Mouse (Mus musculus): ENCODE results near the gene Gm20388. TPM values are rescaled to one million over a fixed set of nuclear protein-coding genes. Genes with fewer than 3 reads are reported as not detected.

Gm20388 gene
- total RNA-seq, 1 experiment from 2014 or later = 10.0 TPM

- peak; percentile 36 for ATAC-seq (replicated peaks; ENCODE audit: insufficient number of reproducible peaks, low FRiP score, low TSS enrichment, poor library complexity, severe bottlenecking)
Measured at GRCm38 (mm10) chr8:121906542-121907512, 1996.2 kb downstream of the Gm20388 start.

DNA sequence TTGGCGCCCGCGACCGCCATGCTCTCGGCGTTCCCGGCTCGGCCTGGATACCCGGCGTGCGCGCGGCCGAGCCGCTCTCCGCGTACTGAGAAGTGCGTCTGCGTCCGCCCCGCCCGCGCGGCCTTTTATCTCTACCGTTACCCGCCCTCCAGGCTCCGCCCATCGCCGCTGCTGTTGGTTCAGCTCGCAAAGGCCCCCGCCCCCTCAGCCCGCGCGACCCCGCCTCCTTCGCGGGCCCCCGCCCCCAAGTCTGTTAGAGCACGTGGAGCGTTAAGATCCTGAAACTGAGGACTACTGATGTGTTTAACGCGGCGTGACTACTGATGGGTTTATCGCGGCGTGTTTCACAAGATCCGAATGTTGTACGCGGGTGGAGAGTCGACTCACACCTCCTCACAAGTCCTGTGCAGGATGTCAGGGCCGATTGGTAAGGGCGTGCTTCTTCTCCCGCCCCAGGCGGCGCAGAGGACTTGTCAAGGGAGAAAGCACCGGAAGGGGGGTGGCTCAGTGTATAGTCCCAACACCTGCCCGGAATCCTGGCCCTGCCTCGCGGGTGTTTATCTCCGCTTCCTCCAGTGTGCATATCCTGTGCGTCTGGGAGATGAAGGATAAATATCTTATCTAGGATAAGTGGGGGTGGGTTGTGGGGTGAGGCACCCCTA lies 1997.1 kb downstream of the Gm20388 start, which contains the start of gene Slc7a5:
Slc7a5 (minus strand) TSS at position 108 of the 662 bp plus-strand sequence.
- peak; percentile 71 for ATAC-seq (replicated peaks; ENCODE audit: insufficient number of reproducible peaks, low FRiP score, low TSS enrichment, poor library complexity, severe bottlenecking)

- ATAC-seq (replicated peaks; ENCODE audit: insufficient number of reproducible peaks, low FRiP score, low TSS enrichment, poor library complexity, severe bottlenecking) = no peak
Measured at GRCm38 (mm10) chr8:121908378-121909147, 1997.9 kb downstream of the Gm20388 start.

- ATAC-seq (replicated peaks; ENCODE audit: insufficient number of reproducible peaks, low FRiP score, low TSS enrichment, poor library complexity, severe bottlenecking) = no peak
Measured at GRCm38 (mm10) chr8:121909148-121909541, 1998.5 kb downstream of the Gm20388 start.

DNA sequence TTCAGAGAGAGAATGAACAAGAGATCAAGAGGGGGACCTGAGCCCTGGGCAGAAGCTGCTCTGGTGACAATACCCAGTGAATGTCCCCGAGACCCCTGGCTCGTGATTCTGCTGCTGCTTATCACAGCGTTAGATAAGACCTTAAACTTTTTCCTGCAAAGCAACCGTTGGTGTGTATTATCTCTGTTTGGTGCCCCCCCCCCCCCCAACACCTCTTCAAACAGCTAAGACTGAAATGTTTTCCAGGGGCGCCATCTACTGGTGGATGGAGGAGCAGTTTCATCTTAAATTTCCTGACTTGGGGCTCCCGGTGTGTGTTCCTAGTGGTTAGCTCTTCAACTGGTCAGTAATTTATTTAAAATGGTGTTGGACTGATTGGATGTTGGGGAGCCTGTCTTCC lies 1999.0 kb downstream of the Gm20388 start:
- no peak for ATAC-seq (replicated peaks; ENCODE audit: insufficient number of reproducible peaks, low FRiP score, low TSS enrichment, poor library complexity, severe bottlenecking)

GRCm38 (mm10) chr8:121911400-121911799 lies 2000.8 kb downstream of the Gm20388 start:
- no peak for ATAC-seq (replicated peaks; ENCODE audit: insufficient number of reproducible peaks, low FRiP score, low TSS enrichment, poor library complexity, severe bottlenecking)

DNA sequence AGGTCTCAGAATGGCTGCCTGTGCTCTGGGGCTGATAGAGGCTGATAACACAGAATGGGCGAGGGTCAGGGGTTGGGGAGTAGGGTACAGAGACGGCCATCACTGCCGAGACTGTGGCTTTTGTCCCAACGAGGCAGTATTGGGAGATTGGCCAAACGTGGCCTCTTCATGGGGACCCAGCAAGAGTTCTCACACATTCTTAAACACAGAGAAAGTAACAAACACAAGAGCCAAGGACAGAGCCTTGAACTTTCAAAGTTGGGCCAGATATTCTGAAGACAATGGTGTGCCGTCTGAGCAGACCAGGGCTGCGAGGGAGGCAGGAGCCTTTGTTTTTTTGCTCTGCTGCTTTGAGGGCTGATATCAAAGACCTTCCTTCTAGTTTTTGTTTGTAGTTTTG lies 2001.3 kb downstream of the Gm20388 start:
- ATAC-seq (replicated peaks; ENCODE audit: insufficient number of reproducible peaks, low FRiP score, low TSS enrichment, poor library complexity, severe bottlenecking) = no peak

GRCm38 (mm10) chr8:121912831-121913230 lies 2002.2 kb downstream of the Gm20388 start:
- no peak for ATAC-seq (replicated peaks; ENCODE audit: insufficient number of reproducible peaks, low FRiP score, low TSS enrichment, poor library complexity, severe bottlenecking)

DNA sequence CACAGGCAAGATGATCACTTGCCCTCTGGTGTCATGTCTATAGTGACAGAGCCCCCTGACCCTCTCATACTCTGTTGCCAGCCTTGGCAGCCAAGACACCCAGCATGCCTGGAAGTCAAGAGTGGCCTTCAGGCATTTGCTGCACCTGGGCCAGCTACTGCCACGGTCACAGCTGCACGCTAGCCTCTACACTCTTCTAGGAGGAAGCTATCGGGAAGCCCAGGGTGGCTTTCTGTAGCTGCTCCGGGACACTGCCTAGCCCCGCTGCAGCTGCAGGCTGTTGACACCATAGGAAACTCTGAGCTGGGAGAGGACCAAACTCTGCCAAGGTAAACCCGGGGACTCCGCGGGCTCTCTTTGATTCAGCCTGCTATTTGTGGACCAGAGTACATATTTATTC lies 2002.7 kb downstream of the Gm20388 start:
- no peak for ATAC-seq (replicated peaks; ENCODE audit: insufficient number of reproducible peaks, low FRiP score, low TSS enrichment, poor library complexity, severe bottlenecking)

DNA sequence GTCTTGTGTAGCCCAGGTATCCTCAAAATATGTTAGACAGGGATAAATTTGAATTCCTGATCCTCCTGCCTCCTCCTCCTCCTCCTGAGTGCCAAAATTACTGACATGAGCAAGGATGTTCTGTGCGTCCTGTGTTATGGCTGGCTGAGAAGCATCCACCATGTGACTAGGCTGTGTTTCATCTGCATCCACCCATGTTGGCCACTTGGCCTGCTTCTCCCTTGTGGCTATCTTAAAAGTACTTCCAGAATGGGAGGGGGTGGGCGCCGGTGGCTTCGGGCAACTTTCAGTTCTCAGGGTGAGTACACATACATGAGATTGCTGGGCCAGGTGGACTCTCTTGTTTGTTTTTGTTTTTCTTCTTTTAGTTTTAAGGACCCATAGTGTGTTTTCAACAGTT lies 2008.5 kb downstream of the Gm20388 start:
- ATAC-seq (replicated peaks; ENCODE audit: insufficient number of reproducible peaks, low FRiP score, low TSS enrichment, poor library complexity, severe bottlenecking) = no peak

DNA sequence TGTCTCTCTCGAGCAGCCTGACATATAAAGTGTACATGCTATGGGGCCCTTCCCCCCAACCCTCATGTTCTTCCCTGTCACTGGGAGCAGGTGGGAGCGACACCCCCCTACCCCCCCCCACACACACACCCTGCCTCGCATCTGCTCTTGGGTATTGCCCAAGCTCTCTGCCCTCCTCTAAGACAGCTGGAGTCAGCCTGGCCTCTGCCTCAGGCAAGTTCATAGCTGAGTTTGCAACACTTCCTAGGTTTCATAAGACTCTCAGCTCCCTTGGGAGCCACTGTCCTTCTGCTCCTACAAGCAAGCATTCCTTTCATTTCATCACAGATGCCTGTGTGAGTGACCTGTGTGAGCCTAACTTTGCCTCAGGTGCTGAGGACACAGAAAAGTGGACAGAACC lies 2009.1 kb downstream of the Gm20388 start:
- ATAC-seq (replicated peaks; ENCODE audit: insufficient number of reproducible peaks, low FRiP score, low TSS enrichment, poor library complexity, severe bottlenecking) = no peak

DNA sequence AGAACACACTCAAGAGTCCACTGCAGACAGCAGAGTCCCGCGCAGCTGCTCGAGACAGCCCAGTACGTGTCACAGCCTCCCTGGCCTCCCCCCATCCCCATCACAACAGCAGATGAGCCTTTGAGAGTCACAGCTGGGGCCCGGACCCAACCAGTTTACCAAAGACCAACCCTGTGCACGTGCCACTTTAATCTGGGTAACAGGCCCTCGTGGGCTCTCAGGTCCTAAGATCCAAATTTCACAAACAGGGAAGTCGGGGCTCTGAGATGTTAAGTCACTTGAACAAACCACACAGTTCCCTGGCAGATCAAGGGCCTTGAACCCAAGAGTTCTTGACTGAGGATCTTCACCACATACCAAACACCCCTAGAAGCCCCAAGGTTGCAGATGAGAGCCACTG lies 2010.9 kb downstream of the Gm20388 start:
- ATAC-seq (replicated peaks; ENCODE audit: insufficient number of reproducible peaks, low FRiP score, low TSS enrichment, poor library complexity, severe bottlenecking) = no peak

GRCm38 (mm10) chr8:121922101-121922500 lies 2011.5 kb downstream of the Gm20388 start:
- no peak for ATAC-seq (replicated peaks; ENCODE audit: insufficient number of reproducible peaks, low FRiP score, low TSS enrichment, poor library complexity, severe bottlenecking)

DNA sequence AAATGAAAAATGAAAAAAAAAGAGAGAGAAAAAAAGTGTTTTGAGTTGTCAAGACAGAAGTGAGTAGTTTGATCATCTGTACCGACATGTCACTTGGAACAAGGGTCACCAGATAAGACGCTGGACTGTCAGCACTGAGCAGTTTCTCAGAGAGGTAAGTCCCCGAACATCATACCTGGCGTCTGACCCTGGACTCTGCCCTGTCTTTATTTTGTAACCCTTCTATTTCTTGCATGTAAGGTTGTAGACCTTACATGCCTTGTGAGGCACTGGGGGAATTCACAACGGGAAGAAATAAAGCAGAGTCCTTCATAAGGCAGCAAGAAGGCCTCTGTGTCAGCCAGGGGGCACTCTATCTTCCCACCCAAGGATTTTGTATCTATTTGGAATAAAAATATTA lies 2014.0 kb downstream of the Gm20388 start:
- no peak for ATAC-seq (replicated peaks; ENCODE audit: insufficient number of reproducible peaks, low FRiP score, low TSS enrichment, poor library complexity, severe bottlenecking)

- peak; percentile 62; the same call in 1 of the 2 replicates for ATAC-seq (replicated peaks; ENCODE audit: insufficient number of reproducible peaks, low FRiP score, low TSS enrichment, poor library complexity, severe bottlenecking)
Measured at GRCm38 (mm10) chr8:121925624-121926023, 2015.0 kb downstream of the Gm20388 start.

- ATAC-seq (replicated peaks; ENCODE audit: insufficient number of reproducible peaks, low FRiP score, low TSS enrichment, poor library complexity, severe bottlenecking) = no peak
Measured at GRCm38 (mm10) chr8:121926266-121926665, 2015.6 kb downstream of the Gm20388 start.

DNA sequence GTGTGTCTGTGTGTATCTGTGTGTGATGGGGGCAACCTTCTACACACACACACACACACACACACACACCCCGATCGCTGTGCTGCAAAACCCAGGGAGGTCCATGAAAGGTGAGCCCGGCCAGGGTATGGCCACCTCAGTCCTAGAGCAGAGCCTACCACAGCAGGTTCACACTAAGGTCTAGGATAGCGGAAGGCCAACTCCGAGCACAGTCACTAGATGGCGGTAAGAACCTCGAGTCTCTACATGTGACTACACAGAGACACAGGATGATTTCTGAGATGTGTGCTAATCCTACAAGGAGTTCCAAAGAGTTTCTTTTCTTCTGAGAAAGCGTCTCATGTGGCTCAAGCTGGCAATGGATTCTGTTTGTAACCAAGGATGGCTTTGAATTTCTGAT lies 2016.7 kb downstream of the Gm20388 start:
- ATAC-seq (replicated peaks; ENCODE audit: insufficient number of reproducible peaks, low FRiP score, low TSS enrichment, poor library complexity, severe bottlenecking) = peak; percentile 76

DNA sequence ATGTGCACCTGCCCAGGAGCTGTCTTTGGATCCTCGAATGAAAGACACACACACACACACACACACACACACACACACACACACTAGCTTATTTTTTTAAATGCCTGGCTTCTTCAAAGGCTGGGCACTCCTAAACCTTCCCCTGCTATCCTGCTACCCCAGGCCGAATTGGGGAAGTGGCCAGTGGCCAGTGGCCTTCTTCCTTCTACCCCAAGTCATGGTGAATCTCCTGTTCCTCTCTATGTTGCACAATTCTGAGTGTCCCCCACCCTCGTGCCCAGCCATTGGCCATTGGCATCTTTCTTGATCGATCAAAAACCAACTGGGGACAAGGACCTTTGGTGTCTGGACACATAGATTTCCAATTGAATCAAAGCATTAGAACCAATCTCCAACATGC lies 2019.4 kb downstream of the Gm20388 start:
- ATAC-seq (replicated peaks; ENCODE audit: insufficient number of reproducible peaks, low FRiP score, low TSS enrichment, poor library complexity, severe bottlenecking) = no peak

GRCm38 (mm10) chr8:121931571-121931970 lies 2020.9 kb downstream of the Gm20388 start:
- ATAC-seq (replicated peaks; ENCODE audit: insufficient number of reproducible peaks, low FRiP score, low TSS enrichment, poor library complexity, severe bottlenecking) = no peak

All from monocyte, adult 5-6 weeks (primary cell).